ENCODE assay signal across 33 mouse cellular contexts in genomic region chr2:21121663-21122062, GRCm38 (mm10).
"Had no signal": no experiment of that assay in that cellular context is flagged by ENCODE, and none has a peak within 500 bp of the region (broad histone marks: within the 10 kb centered on the region; RNA-seq: fewer than 3 reads in every experiment).

No protein-coding gene starts in this region.

- H3K36me3 ChIP-seq: heart, embryonic 10.5 days; heart, embryonic 12.5 days; heart, embryonic 13.5 days; heart, embryonic 15.5 days; hindbrain, embryonic 10.5 days; hindbrain, embryonic 12.5 days; hindbrain, embryonic 13.5 days; hindbrain, embryonic 15.5 days; intestine, embryonic 15.5 days; kidney, embryonic 15.5 days had no signal

- ATAC-seq: hindbrain, embryonic 16.5 days; hindbrain, postnatal 0 days; inflammation-experienced regulatory T-cells, adult 6 months; intestine, embryonic 15.5 days had no signal

- H3K9me3 ChIP-seq: heart, embryonic 10.5 days; heart, embryonic 12.5 days; heart, embryonic 13.5 days; heart, embryonic 15.5 days; hindbrain, embryonic 10.5 days; hindbrain, embryonic 12.5 days; hindbrain, embryonic 13.5 days; hindbrain, embryonic 15.5 days; intestine, embryonic 15.5 days; kidney, embryonic 15.5 days had no signal

- H3K4me3 ChIP-seq: heart, adult 2 months; heart, embryonic 10.5 days; heart, embryonic 12.5 days; heart, embryonic 13.5 days; heart, embryonic 15.5 days; hindbrain, embryonic 10.5 days; hindbrain, embryonic 12.5 days; hindbrain, embryonic 13.5 days; hindbrain, embryonic 15.5 days; intestine, embryonic 15.5 days; kidney, embryonic 15.5 days; layer of hippocampus, adult 2 months had no signal

- DNase-seq: heart, adult 2 months; heart, postnatal 10 days; heart, postnatal 14 days; heart, postnatal 36 days; kidney, adult 11 months; kidney, adult 18-20 months; kidney, adult 2 months; kidney, adult 8-10 months; kidney, adult 9 months; kidney, postnatal 10 days; kidney, postnatal 14 days; kidney, postnatal 25 days; kidney, postnatal 36 days; kidney, postnatal 4 days; layer of hippocampus, adult 9-11 months; layer of hippocampus, postnatal 36 days had no signal

- H3K27me3 ChIP-seq: heart, embryonic 12.5 days; heart, embryonic 13.5 days; heart, embryonic 15.5 days; hindbrain, embryonic 12.5 days; hindbrain, embryonic 13.5 days; hindbrain, embryonic 15.5 days; intestine, embryonic 15.5 days; kidney, embryonic 15.5 days had no signal

- H3K4me2 ChIP-seq: heart, embryonic 11.5 days; heart, embryonic 12.5 days; heart, embryonic 13.5 days; heart, embryonic 15.5 days; hindbrain, embryonic 12.5 days; hindbrain, embryonic 13.5 days; hindbrain, embryonic 14.5 days; hindbrain, embryonic 15.5 days; intestine, embryonic 15.5 days; kidney, embryonic 15.5 days had no signal

- H3K9ac ChIP-seq: heart, embryonic 12.5 days; heart, embryonic 13.5 days; heart, embryonic 15.5 days; hindbrain, embryonic 12.5 days; hindbrain, embryonic 13.5 days; hindbrain, embryonic 14.5 days; hindbrain, embryonic 15.5 days; intestine, embryonic 15.5 days; kidney, embryonic 15.5 days had no signal

- H3K4me1 ChIP-seq: heart, embryonic 10.5 days; heart, embryonic 12.5 days; heart, embryonic 13.5 days; heart, embryonic 15.5 days; hindbrain, embryonic 10.5 days; hindbrain, embryonic 12.5 days; hindbrain, embryonic 13.5 days; hindbrain, embryonic 15.5 days; intestine, embryonic 15.5 days; kidney, embryonic 15.5 days had no signal

- H3K27ac ChIP-seq: heart, adult 2 months; heart, embryonic 10.5 days; heart, embryonic 13.5 days; heart, embryonic 15.5 days; hindbrain, embryonic 10.5 days; hindbrain, embryonic 12.5 days; hindbrain, embryonic 13.5 days; hindbrain, embryonic 14.5 days; hindbrain, embryonic 15.5 days; hindbrain, postnatal 0 days; intestine, embryonic 15.5 days; kidney, embryonic 15.5 days; kidney, postnatal 0 days; layer of hippocampus, adult 2 months had no signal
